Mouse (Mus musculus) cerebellum, adult 2 months (tissue): Measurements from ENCODE around the gene Yeats4. TPM values are rescaled to one million over a fixed set of nuclear protein-coding genes. Genes with fewer than 3 reads are reported as not detected.

Source experiments
- DNase-seq, 2 experiments: peaks; one replicate each; pipeline ENCODE4 v3.0.0; 2021
- H3K27ac ChIP-seq: fragments of 200-500 bp; 2 replicates; pipeline ENCODE4 v1.5.1; 2012; ENCODE audit warnings: low read length, control low read depth, inconsistent platforms; ENCODE audit not compliant: insufficient read depth
- H3K27me3 ChIP-seq: fragments of 200-500 bp; 2 replicates; pipeline ENCODE4 v1.6.1; 2012; ENCODE audit warnings: inconsistent platforms, mild to moderate bottlenecking, low read length, moderate library complexity; ENCODE audit not compliant: control insufficient read depth, insufficient read depth
- H3K4me1 ChIP-seq: fragments of 200-500 bp; 2 replicates; pipeline ENCODE4 v1.6.1; 2011; ENCODE audit warnings: low read length; ENCODE audit not compliant: control insufficient read depth, insufficient read depth
- H3K4me3 ChIP-seq: fragments of 200-500 bp; replicated peaks from 2 replicates; pipeline ENCODE3; 2011; ENCODE audit warnings: mild to moderate bottlenecking, low read depth, low read length, control low read depth; ENCODE audit not compliant: insufficient read depth
- CTCF ChIP-seq: fragments of 200-500 bp; IDR thresholded peaks from 2 replicates; pipeline ENCODE4 v1.5.1; 2011; ENCODE audit warnings: low read depth, mild to moderate bottlenecking, control low read depth, low read length, moderate library complexity, borderline replicate concordance; ENCODE audit not compliant: insufficient read depth
- POLR2A ChIP-seq: fragments of 200-500 bp; IDR thresholded peaks from 2 replicates; pipeline ENCODE4 v1.6.1; 2011; ENCODE audit warnings: low read length, control low read depth, borderline replicate concordance; ENCODE audit not compliant: insufficient read depth
- WGBS: fragments of 180-500 bp; shearing (Covaris S2); methylation state at CpG from one replicate; pipeline ENCODE4 v1.1.7; 2018; 5-methylcytosine and 5-hydroxymethylcytosine counted together
- polyA plus RNA-seq: library from polyadenylated mRNA; depleted of rRNA; stranded (reverse); fragments of >200 nt; gene quantifications from 2 replicates; pipeline ENCODE4 v1.2.3, GENCODE M21; 2012

Gene Yeats4
- polyA plus RNA-seq, 1 experiment = 44.5 TPM

DNA sequence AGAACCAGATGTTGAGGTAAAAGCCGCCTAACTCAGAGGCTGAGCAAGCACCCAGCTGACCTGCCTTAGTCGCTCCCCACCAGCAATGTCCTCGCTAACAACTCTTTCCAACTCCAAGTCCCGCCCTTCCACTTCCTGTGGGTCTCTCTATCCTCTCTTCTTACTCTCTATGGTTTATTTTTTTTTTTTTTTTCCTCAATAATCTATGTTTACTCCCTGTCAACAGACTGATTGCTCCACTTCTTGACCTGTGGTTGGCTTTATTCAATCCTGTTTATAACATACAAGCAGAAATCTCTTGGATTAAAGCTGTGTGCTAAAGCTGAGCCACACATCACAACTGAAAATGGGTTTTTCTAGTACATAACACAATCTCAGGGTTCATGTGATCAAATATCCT is 28.6 kb downstream of the Yeats4 start:
- TF ChIP-seq CTCF (no peak), POLR2A (no peak)
- no peaks in the 10 kb centered on the region for H3K27me3 ChIP-seq
- no peak for DNase-seq
- H3K27ac ChIP-seq = no peak overlapping the region
- no peaks in the 10 kb centered on the region for H3K4me1 ChIP-seq
- H3K4me3 ChIP-seq = no peak overlapping the region
- 97% methylated on average over 4 of the region's 4 CpGs for WGBS

DNA sequence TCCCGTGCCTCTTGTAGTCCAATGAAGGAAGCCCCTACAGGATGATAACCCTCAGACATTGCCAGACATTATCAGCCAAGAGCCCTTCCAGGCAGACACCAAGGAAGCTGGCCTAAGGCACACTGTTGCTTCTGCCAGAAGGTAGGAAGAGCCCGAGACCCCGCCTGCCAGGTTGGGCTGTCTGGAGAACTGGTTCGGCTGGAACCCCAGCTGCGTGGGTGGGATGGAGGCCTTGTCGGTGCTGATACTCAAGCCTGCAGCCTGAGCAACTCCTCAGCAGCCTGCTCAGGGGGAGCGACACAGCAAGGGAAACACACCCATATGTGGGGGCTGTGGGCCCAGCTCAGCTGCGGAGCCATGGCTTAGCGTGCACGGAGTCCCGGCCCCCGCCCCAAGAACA is 29.3 kb downstream of the Yeats4 start:
- 90% methylated on average over 12 of the region's 12 CpGs for WGBS
- no peak for DNase-seq

DNA sequence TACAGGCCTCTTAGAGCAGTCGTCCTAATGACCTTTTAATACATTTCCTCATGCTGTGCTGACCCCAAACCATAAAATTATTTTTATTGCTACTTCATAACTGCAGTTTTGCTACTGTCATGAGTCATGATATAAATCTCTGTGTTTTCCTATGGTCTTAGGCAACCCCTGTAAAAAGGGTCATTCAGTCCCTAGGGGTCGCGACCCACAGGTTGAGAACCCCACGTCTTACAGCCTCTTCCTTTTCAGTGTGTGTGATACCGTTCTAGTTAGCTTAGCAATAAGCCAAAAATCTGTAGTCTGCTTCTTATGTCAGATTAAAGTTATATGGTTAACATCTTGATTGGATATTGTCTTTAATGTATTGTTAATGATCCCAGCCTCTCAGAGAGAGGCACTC is 30.9 kb downstream of the Yeats4 start:
- TF ChIP-seq POLR2A (no peak), CTCF (no peak)
- 90% methylated on average over 5 of the region's 5 CpGs for WGBS
- no peak for DNase-seq
- Histone ChIP-seq H3K4me3 (no peak overlapping the region), H3K27me3 (no peaks in the 10 kb centered on the region), H3K4me1 (no peaks in the 10 kb centered on the region), H3K27ac (no peak overlapping the region)

More for the DNA sequence above, 29.3 kb downstream of the Yeats4 start:
- H3K27me3 ChIP-seq = no peaks in the 10 kb centered on the region
- H3K4me1 ChIP-seq = no peaks in the 10 kb centered on the region
- no peak overlapping the region for H3K4me3 ChIP-seq
- no peak for TF ChIP-seq CTCF
- no peak for TF ChIP-seq POLR2A
- H3K27ac ChIP-seq = no peak overlapping the region

DNA sequence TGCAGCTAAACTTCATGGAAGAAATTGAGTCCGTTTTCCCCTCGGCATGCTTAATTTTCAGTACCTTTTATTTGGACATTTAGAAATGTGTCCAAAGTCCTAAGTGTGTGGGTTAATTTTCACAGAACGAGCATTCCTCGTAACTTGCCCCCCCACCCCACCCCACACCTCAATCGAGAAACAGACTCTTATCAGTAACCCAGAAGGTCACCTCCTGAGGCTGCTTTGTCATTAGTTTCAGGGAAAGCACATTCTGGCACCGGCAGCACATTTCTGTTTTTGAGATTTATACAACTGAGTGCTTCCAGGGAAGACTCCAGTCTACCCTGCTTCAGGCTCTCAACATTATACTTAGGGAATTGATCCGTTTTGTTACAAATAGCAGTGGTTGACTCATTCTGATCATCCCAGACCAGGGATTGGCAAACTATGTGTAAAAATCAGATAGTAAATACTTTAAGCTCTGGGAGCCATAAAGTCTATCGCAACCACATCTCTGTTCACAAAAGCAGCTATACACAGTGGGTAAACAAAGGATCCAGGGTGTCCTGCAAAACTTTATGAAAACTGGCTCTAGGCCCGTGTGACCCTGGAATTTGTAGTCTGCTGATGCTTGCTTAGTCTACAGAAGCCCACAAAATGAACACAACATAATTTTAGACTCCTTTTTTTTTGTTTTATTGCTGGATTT is 38.8 kb downstream of the Yeats4 start:
- DNase-seq = no peak
- Histone ChIP-seq H3K4me3 (no peak overlapping the region), H3K4me1 (no peaks in the 10 kb centered on the region), H3K27me3 (no peaks in the 10 kb centered on the region), H3K27ac (no peak overlapping the region)
- no peak for TF ChIP-seq CTCF
- no peak for TF ChIP-seq POLR2A
- WGBS = 72% methylated on average over 9 of the region's 9 CpGs

DNA sequence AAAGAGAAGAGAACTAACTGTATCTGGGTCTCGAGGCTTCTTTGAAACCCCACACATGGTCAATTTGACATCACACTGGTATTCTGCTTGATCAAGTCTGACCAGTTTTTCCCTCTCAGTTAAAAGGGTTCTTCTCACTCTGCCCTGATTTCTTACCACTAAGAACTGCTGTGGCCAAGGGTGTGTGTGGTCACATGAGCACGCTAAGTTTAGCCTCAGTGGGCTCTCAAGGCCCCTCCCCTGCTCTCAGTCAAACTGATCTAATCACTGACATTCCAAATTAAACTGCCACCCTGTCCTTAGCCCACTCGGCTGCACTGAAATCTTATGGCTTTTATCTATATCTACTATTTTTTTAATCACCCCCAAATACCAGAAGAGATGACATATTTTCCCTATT is 43.2 kb downstream of the Yeats4 start:
- H3K27me3 ChIP-seq = no peaks in the 10 kb centered on the region
- TF ChIP-seq CTCF (no peak), POLR2A (no peak)
- 61% methylated on average over 3 of the region's 3 CpGs for WGBS
- no peaks in the 10 kb centered on the region for H3K4me1 ChIP-seq
- DNase-seq = no peak
- H3K27ac ChIP-seq = no peak overlapping the region
- H3K4me3 ChIP-seq = no peak overlapping the region

DNA sequence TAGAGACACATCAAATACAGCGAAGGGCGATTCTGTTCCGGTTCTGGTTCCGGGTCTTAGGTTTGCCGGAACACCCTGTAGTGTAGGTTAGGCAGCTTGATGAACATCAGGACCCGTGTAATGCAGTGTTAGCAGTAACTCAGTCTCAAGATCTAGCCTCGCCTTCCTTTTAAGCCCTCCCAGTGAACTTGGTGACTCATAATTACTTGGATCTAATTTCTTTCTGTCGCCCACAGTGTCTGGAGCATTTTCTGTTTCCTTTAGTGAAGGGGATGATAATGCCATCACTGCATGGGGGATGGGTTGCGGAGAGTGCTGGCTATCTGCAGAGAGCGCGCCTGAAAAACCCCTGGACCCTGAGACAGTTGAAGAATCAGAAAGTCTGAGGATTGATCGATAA is 49.7 kb downstream of the Yeats4 start:
- H3K4me1 ChIP-seq = no peaks in the 10 kb centered on the region
- TF ChIP-seq CTCF (no peak), POLR2A (no peak)

DNA sequence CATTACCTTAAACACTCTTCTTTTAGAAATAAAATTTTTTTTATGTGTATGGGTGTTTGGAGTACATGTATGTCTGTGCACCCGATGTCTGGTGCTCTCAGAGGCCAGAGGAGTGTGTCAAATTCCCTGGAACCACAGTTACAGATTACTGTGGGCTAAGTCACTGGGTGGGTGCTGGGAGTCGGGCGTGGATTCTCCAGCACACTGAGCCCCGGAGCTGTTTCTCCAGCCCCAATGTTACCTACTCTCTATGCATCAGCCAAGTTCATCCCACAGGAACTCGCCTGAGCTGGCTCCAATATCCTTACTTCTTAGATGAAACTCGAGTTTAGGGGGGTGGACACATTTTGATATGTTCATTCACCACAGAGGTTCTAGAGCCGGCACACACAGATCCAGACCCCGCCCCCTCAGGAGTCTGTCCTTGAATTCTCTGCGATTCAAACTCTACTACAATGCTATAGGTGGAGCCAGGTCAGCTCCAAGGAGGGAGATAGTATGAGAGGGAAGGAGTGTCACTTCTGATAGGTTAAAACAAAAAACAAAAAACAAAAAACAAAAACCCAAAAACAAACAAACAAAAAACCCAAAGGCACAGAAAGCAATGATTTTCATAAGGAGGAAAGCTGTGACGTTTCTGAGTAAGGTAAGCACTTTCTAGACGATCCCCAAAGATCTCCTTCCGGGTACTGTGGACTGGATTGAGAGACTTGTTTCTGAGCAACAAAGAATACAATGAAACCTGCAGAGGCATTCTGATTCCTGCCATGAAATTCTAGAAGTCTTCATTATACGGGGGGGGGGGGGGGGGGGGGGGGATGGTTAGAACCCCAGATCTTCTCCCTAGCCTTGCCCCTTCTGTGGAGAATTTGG is 50.5 kb downstream of the Yeats4 start:
- WGBS = 32% methylated on average over 13 of the region's 13 CpGs
- TF ChIP-seq POLR2A (no peak), CTCF (no peak)
- no peak overlapping the region for H3K4me3 ChIP-seq
- DNase-seq = no peak
- no peak overlapping the region for H3K27ac ChIP-seq
- no peaks in the 10 kb centered on the region for H3K27me3 ChIP-seq
- H3K4me1 ChIP-seq = no peaks in the 10 kb centered on the region

More for the DNA sequence above, 49.7 kb downstream of the Yeats4 start:
- no peak overlapping the region for H3K27ac ChIP-seq
- H3K27me3 ChIP-seq = no peaks in the 10 kb centered on the region
- H3K4me3 ChIP-seq = no peak overlapping the region
- no peak for DNase-seq
- WGBS = 56% methylated on average over 12 of the region's 12 CpGs

DNA sequence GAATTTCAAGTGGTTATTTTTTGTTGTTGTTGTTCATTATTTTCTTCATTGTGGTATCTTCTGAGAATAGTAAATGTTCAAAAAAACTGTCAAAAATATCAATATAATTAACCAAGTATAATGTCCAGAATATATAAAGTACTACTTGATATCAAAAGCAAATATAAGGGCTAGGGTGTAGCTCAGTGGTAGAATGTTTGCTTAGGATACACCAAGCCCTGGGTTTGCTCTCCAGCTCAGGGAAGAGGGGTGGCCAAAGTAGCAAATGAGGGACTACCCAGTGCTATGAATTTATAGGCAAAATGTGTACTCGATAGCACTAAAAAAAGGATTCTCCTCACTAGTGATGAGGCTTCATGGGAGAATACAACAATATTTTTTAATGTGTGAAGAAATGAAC is 51.2 kb downstream of the Yeats4 start:
- Histone ChIP-seq H3K27me3 (no peaks in the 10 kb centered on the region), H3K4me1 (no peaks in the 10 kb centered on the region), H3K4me3 (no peak overlapping the region), H3K27ac (no peak overlapping the region)
- 91% methylated on average over 1 of the region's 1 CpGs for WGBS
- DNase-seq = no peak
- no peak for TF ChIP-seq POLR2A
- no peak for TF ChIP-seq CTCF
